Mouse (Mus musculus) spleen, adult 2 months (tissue): ENCODE data around the gene N4bp2. TPM values are rescaled to one million over a fixed set of nuclear protein-coding genes. Genes with fewer than 3 reads are reported as not detected.

Experiments
- DNase-seq, 2 experiments: peaks; one replicate each; pipeline versions ENCODE4 v3.0.0 to v3.0.0-alpha.2; 2012 to 2021; ENCODE audit warnings: low spot score in 2 of 2, low read depth in 1 of 2
- H3K27ac ChIP-seq: fragments of 200-500 bp; 2 replicates; pipeline ENCODE4 v1.5.1; 2012; ENCODE audit warnings: low read length, inconsistent platforms; ENCODE audit not compliant: insufficient read depth
- H3K27me3 ChIP-seq: fragments of 200-500 bp; 2 replicates; pipeline ENCODE4 v1.6.1; 2012; ENCODE audit warnings: mild to moderate bottlenecking, moderate library complexity, low read length, inconsistent platforms; ENCODE audit not compliant: control insufficient read depth, insufficient read depth
- H3K36me3 ChIP-seq: fragments of 200-500 bp; 2 replicates; pipeline ENCODE4 v1.6.1; 2012; ENCODE audit warnings: mild to moderate bottlenecking, low read length, inconsistent platforms; ENCODE audit not compliant: control insufficient read depth, insufficient read depth
- H3K4me1 ChIP-seq: fragments of 200-500 bp; 2 replicates; pipeline ENCODE4 v1.6.1; 2011; ENCODE audit warnings: inconsistent platforms; ENCODE audit not compliant: control insufficient read depth, insufficient read depth, insufficient read length
- H3K4me3 ChIP-seq: fragments of 200-500 bp; 2 replicates; pipeline ENCODE4 v1.5.1; 2011; ENCODE audit warnings: mild to moderate bottlenecking, inconsistent platforms; ENCODE audit not compliant: insufficient read depth, insufficient read length; ENCODE audit errors: extremely low read depth
- CTCF ChIP-seq: fragments of 200-500 bp; IDR thresholded peaks from 2 replicates; pipeline ENCODE4 v1.5.1; 2011; ENCODE audit warnings: mild to moderate bottlenecking, inconsistent platforms; ENCODE audit not compliant: insufficient read depth, insufficient read length, insufficient replicate concordance; ENCODE audit errors: extremely low read depth
- POLR2A ChIP-seq: fragments of 200-500 bp; IDR thresholded peaks from 2 replicates; pipeline ENCODE4 v1.6.1; 2011; ENCODE audit warnings: low read depth, low read length, inconsistent platforms
- WGBS: fragments of 180-500 bp; shearing (Covaris S2); methylation state at CpG from one replicate; pipeline ENCODE4 v1.1.7; 2018; 5-methylcytosine and 5-hydroxymethylcytosine counted together
- polyA plus RNA-seq: library from polyadenylated mRNA; depleted of rRNA; stranded (reverse); fragments of >200 nt; gene quantifications from 2 replicates; pipeline ENCODE4 v1.2.3, GENCODE M21; 2012

N4bp2 gene
- polyA plus RNA-seq, 1 experiment, result 7.3 TPM

- Histone ChIP-seq H3K4me1 (no peaks in the 10 kb centered on the region), H3K27ac (no peak overlapping the region), H3K4me3 (no peak overlapping the region), H3K27me3 (no peaks in the 10 kb centered on the region), H3K36me3 (no peaks in the 10 kb centered on the region)
- no peak for TF ChIP-seq POLR2A
- TF ChIP-seq CTCF, result no peak
- DNase-seq, result no peak
- WGBS, result 84% methylated on average over 7 of the region's 7 CpGs
Observed at GRCm38 (mm10) chr5:65842947-65843346, 79.6 kb downstream of the N4bp2 start.

- 70% methylated on average over 8 of the region's 8 CpGs for WGBS
- H3K36me3 ChIP-seq, result no peaks in the 10 kb centered on the region
- TF ChIP-seq POLR2A (no peak), CTCF (no peak)
- no peaks in the 10 kb centered on the region for H3K27me3 ChIP-seq
- H3K4me1 ChIP-seq, result no peaks in the 10 kb centered on the region; the same call in 1 of the 2 replicates
- DNase-seq, result no peak
- H3K4me3 ChIP-seq, result no peak overlapping the region
- no peak overlapping the region for H3K27ac ChIP-seq
Observed at GRCm38 (mm10) chr5:65846534-65846933, 83.2 kb downstream of the N4bp2 start.

GRCm38 (mm10) chr5:65846958-65847357 lies 83.6 kb downstream of the N4bp2 start:
- Histone ChIP-seq H3K27me3 (no peaks in the 10 kb centered on the region), H3K4me3 (no peak overlapping the region), H3K4me1 (no peaks in the 10 kb centered on the region; the same call in 1 of the 2 replicates), H3K27ac (no peak overlapping the region), H3K36me3 (no peaks in the 10 kb centered on the region)
- DNase-seq, result no peak
- TF ChIP-seq CTCF (no peak), POLR2A (no peak)
- 93% methylated on average over 3 of the region's 3 CpGs for WGBS

GRCm38 (mm10) chr5:65847656-65848055 lies 84.3 kb downstream of the N4bp2 start:
- no peak for DNase-seq
- Histone ChIP-seq H3K4me3 (no peak overlapping the region), H3K27me3 (no peaks in the 10 kb centered on the region), H3K36me3 (no peaks in the 10 kb centered on the region), H3K4me1 (no peaks in the 10 kb centered on the region; the same call in 1 of the 2 replicates), H3K27ac (no peak overlapping the region)
- no peak for TF ChIP-seq POLR2A
- 93% methylated on average over 7 of the region's 7 CpGs for WGBS

GRCm38 (mm10) chr5:65850765-65851164 lies 87.4 kb downstream of the N4bp2 start:
- 11% methylated on average over 11 of the region's 11 CpGs for WGBS
- H3K36me3 ChIP-seq, result no peaks in the 10 kb centered on the region
- TF ChIP-seq POLR2A, result peak; percentile 16; the same call in 1 of the 2 replicates
- TF ChIP-seq CTCF, result peak; percentile 10; the same call in 1 of the 2 replicates
- no peaks in the 10 kb centered on the region for H3K27me3 ChIP-seq
- H3K4me3 ChIP-seq, result no peak overlapping the region
- peaks cover 2% of the 10 kb centered on the region for H3K4me1 ChIP-seq
- H3K27ac ChIP-seq, result peak overlapping the region; percentile 90
- peak in 1 of 2 experiments; percentile 63 for DNase-seq

GRCm38 (mm10) chr5:65854786-65855191 lies 91.5 kb downstream of the N4bp2 start:
- Histone ChIP-seq H3K36me3 (no peaks in the 10 kb centered on the region), H3K4me3 (no peak overlapping the region), H3K27ac (peak overlapping the region; percentile 75), H3K4me1 (peaks cover 22% of the 10 kb centered on the region), H3K27me3 (no peaks in the 10 kb centered on the region)
- DNase-seq, result peak in 1 of 2 experiments; percentile 32
- TF ChIP-seq CTCF (no peak), POLR2A (no peak)
- 50% methylated on average over 8 of the region's 8 CpGs for WGBS

GRCm38 (mm10) chr5:65855571-65855970 lies 92.2 kb downstream of the N4bp2 start:
- H3K27ac ChIP-seq, result peak overlapping the region; percentile 75
- no peak overlapping the region for H3K4me3 ChIP-seq
- no peaks in the 10 kb centered on the region for H3K36me3 ChIP-seq
- H3K27me3 ChIP-seq, result no peaks in the 10 kb centered on the region
- no peak for DNase-seq
- TF ChIP-seq CTCF (no peak), POLR2A (no peak)
- WGBS, result 33% methylated on average over 3 of the region's 3 CpGs
- peaks cover 26% of the 10 kb centered on the region for H3K4me1 ChIP-seq
